ENCODE assay signal across 8 mouse cellular contexts in the genomic region with DNA sequence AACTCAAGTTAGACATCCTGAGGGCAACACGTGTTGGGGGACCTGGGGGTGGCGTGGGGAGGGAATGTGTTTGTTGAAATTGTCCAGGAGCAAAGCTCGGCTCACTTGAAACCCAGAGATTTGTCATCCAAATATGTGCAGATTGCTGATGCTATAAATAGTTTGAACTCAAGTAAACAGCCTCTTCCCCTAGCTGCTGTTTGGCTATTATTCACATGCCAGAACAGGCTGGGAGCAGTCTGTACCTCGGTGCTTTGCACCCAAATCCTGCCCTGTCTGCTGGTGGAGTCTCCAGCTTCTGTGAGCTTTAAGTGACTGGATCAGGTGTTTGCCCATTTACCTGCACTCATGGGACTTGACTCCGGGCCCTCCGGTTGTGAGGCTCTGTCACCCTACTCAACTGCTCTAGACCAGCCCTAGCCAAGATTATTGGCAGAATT. TPM values are rescaled to one million over a fixed set of nuclear protein-coding genes. Genes with fewer than 3 reads are reported as not detected.
DNase-seq lines count a peak whose midpoint lies in the region; ATAC-seq lines count a peak whose summit lies in the region.

No protein-coding gene starts in this region.

- peak overlapping the region; percentile 62 for H3K27ac ChIP-seq in intestine, embryonic 15.5 days

- ATAC-seq in intestine, embryonic 15.5 days: no peak
- no peak for ATAC-seq in inflammation-experienced regulatory T-cells, adult 6 months

- H3K9me3 ChIP-seq in intestine, embryonic 15.5 days: no peaks in the 10 kb centered on the region

- WGBS in intestine, embryonic 15.5 days: 23% methylated on average over 6 of the region's 6 CpGs

- DNase-seq in adrenal gland, adult (ENCODE audit: inconsistent age in 2 of 2, low spot score in 1 of 2): peak; percentile 63 to 79
- DNase-seq in adrenal gland, adult 8-10 months: no peak
- DNase-seq in right cerebral cortex, adult 2 months (ENCODE audit: low spot score in 2 of 2): peak; percentile 70 to 75
- no peak for DNase-seq in right cerebral cortex, postnatal 14 days
- DNase-seq in left cerebral cortex, adult 9 months (ENCODE audit: low spot score in 2 of 2): peak; percentile 70 to 76
- peak; percentile 58 for DNase-seq in right cerebral cortex, postnatal 25 days

- H3K36me3 ChIP-seq in intestine, embryonic 15.5 days: no peaks in the 10 kb centered on the region

- H3K4me3 ChIP-seq in intestine, embryonic 15.5 days (replicated peaks): no peak overlapping the region

- no peaks in the 10 kb centered on the region for H3K27me3 ChIP-seq in intestine, embryonic 15.5 days (replicated peaks)

- H3K9ac ChIP-seq in intestine, embryonic 15.5 days: peak overlapping the region; percentile 10; the same call in 1 of the 2 replicates

- peaks cover 33% of the 10 kb centered on the region for H3K4me1 ChIP-seq in intestine, embryonic 15.5 days (replicated peaks)

- H3K4me2 ChIP-seq in intestine, embryonic 15.5 days (replicated peaks): peak overlapping the region; percentile 26

RNA-seq across cellular contexts. Expression of a gene that starts 27.6 kb away (rescaled TPM):
- total RNA-seq in adrenal gland, adult 8-10 months (2022): 10 to 100 TPM; 37.6 to 60.4 (median 57.4) TPM
- 113 and 122 TPM in 2 replicates for polyA plus RNA-seq in intestine, embryonic 15.5 days (2015; fragmentation: Nextera tagmentation; extraction: Ambion mirVana)
- 1 to 10 TPM; 2.0 to 5.5 (median 3.3) TPM for polyA plus RNA-seq in inflammation-experienced regulatory T-cells, adult 6 months (2017; shearing (Covaris generic))

RNA-seq across cellular contexts. Expression of a gene that starts 40.9 kb away (rescaled TPM):
- total RNA-seq in adrenal gland, adult 8-10 months (2022): 100 to 1,000 TPM; 566 to 814 (median 738) TPM
- 45.3 and 47.1 TPM in 2 replicates for polyA plus RNA-seq in intestine, embryonic 15.5 days (2015; fragmentation: Nextera tagmentation; extraction: Ambion mirVana)
- polyA plus RNA-seq in inflammation-experienced regulatory T-cells, adult 6 months (2017; shearing (Covaris generic)): 100 to 1,000 TPM; 124 to 178 (median 145) TPM

Comparison
In these comparisons a context has a peak if more than half of its experiments do, and no peak if none do; other contexts are left out.
1. DNase-seq: peak in adrenal gland, adult (2 of 2), right cerebral cortex, adult 2 months (2 of 2), left cerebral cortex, adult 9 months (2 of 2) and right cerebral cortex, postnatal 25 days (single experiment); none in adrenal gland, adult 8-10 months (single experiment) and right cerebral cortex, postnatal 14 days (single experiment).
2. RNA of a gene that starts 27.6 kb away (polyA plus RNA-seq): 113 to 122 TPM in intestine, embryonic 15.5 days; 2.0 to 5.5 TPM in inflammation-experienced regulatory T-cells, adult 6 months; every median in the first group is over 10 times any median in the second.